Mouse (Mus musculus): ENCODE data around the gene Krtap5-4. TPM values are rescaled to one million over a fixed set of nuclear protein-coding genes. Genes with fewer than 3 reads are reported as not detected.

Gene Krtap5-4
- total RNA-seq, 2 experiments from 2014 or later: not detected

DNA sequence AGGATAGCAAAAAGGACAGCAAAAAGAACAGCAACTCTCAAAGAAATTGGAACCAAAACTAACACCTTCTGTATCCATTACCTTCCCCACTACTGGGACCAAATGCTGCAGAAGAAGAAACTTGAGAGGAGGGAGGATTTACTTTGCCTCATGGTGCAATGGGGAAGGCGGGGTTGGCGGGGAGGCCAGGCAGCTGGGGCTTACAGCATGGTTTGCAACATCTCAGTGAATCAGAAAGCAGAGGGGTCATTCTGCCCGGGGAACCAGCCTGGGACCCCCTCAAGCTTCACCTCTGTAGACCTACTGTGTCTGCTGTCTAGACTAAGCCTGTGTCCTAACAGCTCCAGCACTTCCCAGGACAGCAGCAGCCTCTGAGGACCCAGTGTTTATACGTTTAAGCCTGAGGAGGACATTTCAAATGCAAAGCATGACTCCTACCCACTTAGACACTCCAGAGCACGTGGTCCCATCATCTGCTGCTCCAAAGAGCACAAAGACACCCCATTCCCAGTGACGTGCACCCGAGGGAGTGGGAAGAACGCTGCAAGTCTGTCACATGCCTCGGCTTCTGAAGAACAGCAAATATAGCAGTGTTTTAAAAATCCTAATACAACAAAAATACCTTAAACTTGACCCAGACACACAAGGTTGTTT is 46.1 kb downstream of the Krtap5-4 start:
- DNase-seq (ENCODE audit: extremely low spot score in 1 of 2, low spot score in 2 of 2): peak; percentile 40 to 62
- peak overlapping the region; percentile 32; the same call in 1 of the 2 replicates for H3K27ac ChIP-seq
- intact Hi-C loops (cut with DNase I): no loop called here
- no peak for TF ChIP-seq CTCF (IDR thresholded peaks at IDR 0.05)
- H3K4me3 ChIP-seq: no peak overlapping the region

- no peak overlapping the region for H3K4me3 ChIP-seq
- H3K27ac ChIP-seq: no peak overlapping the region
- no peak for DNase-seq (ENCODE audit: extremely low spot score in 1 of 2, low spot score in 2 of 2)
- no peak for TF ChIP-seq CTCF (IDR thresholded peaks at IDR 0.05)
- intact Hi-C loops (cut with DNase I): no loop called here
Measured at GRCm38 (mm10) chr7:142351569-142351968, 48.2 kb downstream of the Krtap5-4 start.

DNA sequence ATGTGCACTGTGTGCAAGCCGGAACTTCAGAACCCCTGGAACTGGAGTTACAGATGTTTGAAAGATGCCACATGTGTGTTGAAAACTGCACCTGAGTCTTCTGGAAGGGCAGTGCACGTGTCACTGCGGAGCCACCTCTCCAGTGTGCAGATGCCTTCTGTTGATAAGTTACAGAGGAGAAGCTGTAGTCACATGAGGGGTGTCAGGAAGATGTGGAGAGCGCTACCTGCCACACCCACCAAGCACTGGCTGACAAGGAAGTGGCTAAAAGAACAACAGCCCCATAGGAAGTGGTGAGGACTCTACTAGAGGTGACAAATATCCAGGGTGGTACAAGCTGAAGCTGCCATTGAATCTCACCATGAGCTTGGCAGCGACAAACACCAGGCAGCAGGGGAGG is 50.5 kb downstream of the Krtap5-4 start:
- H3K4me3 ChIP-seq: no peak overlapping the region
- intact Hi-C loops (cut with DNase I): no loop called here
- no peak overlapping the region for H3K27ac ChIP-seq
- DNase-seq (ENCODE audit: extremely low spot score in 1 of 2, low spot score in 2 of 2): no peak
- no peak for TF ChIP-seq CTCF (IDR thresholded peaks at IDR 0.05)

Other genes starting within 250 kb of the Krtap5-4 start
- 10 to 100 TPM; 37.6 to 38.7 TPM for gene Mob2, start 242.5 kb upstream of the Krtap5-4 start, total RNA-seq (2021)
- 100 to 1,000 TPM; 153 to 173 TPM for gene Dusp8, start 207.7 kb upstream of the Krtap5-4 start, total RNA-seq (2021)
- gene Gm45618, start 182.8 kb upstream of the Krtap5-4 start, total RNA-seq (2021): not detected
- not detected for gene Gm39115, start 167.5 kb upstream of the Krtap5-4 start, total RNA-seq (2021)
- gene Gm45337, start 158.9 kb upstream of the Krtap5-4 start, total RNA-seq (2021): not detected
- not detected for gene Gm29735, start 146.4 kb upstream of the Krtap5-4 start, total RNA-seq (2021)
- not detected for gene Gm4553, start 137.8 kb upstream of the Krtap5-4 start, total RNA-seq (2021)
- gene Krtap5-2, start 127.5 kb upstream of the Krtap5-4 start, total RNA-seq (2021): not detected
- gene Gm10153, start 113.2 kb upstream of the Krtap5-4 start, total RNA-seq (2021): not detected
- gene Krtap5-3, start 102.2 kb upstream of the Krtap5-4 start, total RNA-seq (2021): not detected
- gene Gm7579, start 91.7 kb upstream of the Krtap5-4 start, total RNA-seq (2021): not detected
- gene Krtap5-5, start 73.6 kb upstream of the Krtap5-4 start, total RNA-seq (2021): not detected
- gene Gm40460, start 62.5 kb upstream of the Krtap5-4 start, total RNA-seq (2021): not detected
- gene Gm2431, start 45.2 kb upstream of the Krtap5-4 start, total RNA-seq (2021): not detected
- gene Gm4559, start 29.2 kb upstream of the Krtap5-4 start, total RNA-seq (2021): not detected
- not detected for gene Krtap5-1, start 6.4 kb upstream of the Krtap5-4 start, total RNA-seq (2021)
- 10 to 100 TPM; 31.4 to 36.1 TPM for gene Ifitm10, start 70.2 kb downstream of the Krtap5-4 start, total RNA-seq (2021)
- gene Gm49369, start 79.1 kb downstream of the Krtap5-4 start, total RNA-seq (2021): 1 to 10 TPM; 4.3 to 4.5 TPM
- gene Ctsd, start 84.5 kb downstream of the Krtap5-4 start, total RNA-seq (2021): 100 to 1,000 TPM; 304 TPM
- gene Syt8, start 131.3 kb downstream of the Krtap5-4 start, total RNA-seq (2021): not detected
- gene Tnni2, start 138.3 kb downstream of the Krtap5-4 start, total RNA-seq (2021): under 1 TPM in 1 of 2 experiments, not detected in 1; 0.50 TPM
- gene Lsp1, start 157.3 kb downstream of the Krtap5-4 start, total RNA-seq (2021): 1 to 10 TPM; 3.4 to 7.1 TPM
- gene Tnnt3, start 195.3 kb downstream of the Krtap5-4 start, total RNA-seq (2021): not detected
- 1 to 10 TPM; 4.7 to 6.7 TPM for gene Mrpl23, start 229.1 kb downstream of the Krtap5-4 start, total RNA-seq (2021)

Data from left cerebral cortex, adult 2 months (tissue).